Mouse (Mus musculus) midbrain, embryonic 15.5 days (tissue): Measurements from ENCODE around the gene A4gnt. TPM values are rescaled to one million over a fixed set of nuclear protein-coding genes. Genes with fewer than 3 reads are reported as not detected.

Experiments
- ATAC-seq: fragments of 200-750 bp; cut with Nextera tagmentation; replicated peaks from 2 replicates; pipeline ENCODE4 v1.8.0; 2017; ENCODE audit warnings: moderate TSS enrichment
- H3K27ac ChIP-seq: fragments of 300-500 bp; sonication (generic); 2 replicates; pipeline ENCODE4 v1.5.1; 2015; ENCODE audit warnings: mild to moderate bottlenecking, inconsistent platforms
- H3K27me3 ChIP-seq: fragments of 300-500 bp; sonication (generic); replicated peaks from 2 replicates; pipeline ENCODE4 v1.6.1; 2015; ENCODE audit warnings: inconsistent platforms
- H3K36me3 ChIP-seq: fragments of 300-500 bp; sonication (generic); replicated peaks from 2 replicates; pipeline ENCODE4 v1.6.1; 2015; ENCODE audit warnings: inconsistent platforms
- H3K4me1 ChIP-seq: fragments of 300-500 bp; sonication (generic); 2 replicates; pipeline ENCODE4 v1.6.1; 2015; ENCODE audit warnings: inconsistent platforms
- H3K4me2 ChIP-seq: fragments of 300-500 bp; sonication (generic); 2 replicates; pipeline ENCODE4 v1.6.1; 2015; ENCODE audit warnings: inconsistent platforms, mild to moderate bottlenecking, moderate library complexity
- H3K4me3 ChIP-seq: fragments of 300-500 bp; sonication (generic); 2 replicates; pipeline ENCODE4 v1.5.1; 2015; ENCODE audit warnings: mild to moderate bottlenecking, inconsistent platforms
- H3K9ac ChIP-seq: fragments of 300-500 bp; sonication (generic); 2 replicates; pipeline ENCODE4 v1.6.1; 2015; ENCODE audit warnings: mild to moderate bottlenecking, inconsistent platforms
- H3K9me3 ChIP-seq: fragments of 300-500 bp; sonication (generic); 2 replicates; pipeline ENCODE4 v1.6.1; 2016; ENCODE audit warnings: inconsistent platforms
- WGBS: fragments of 180-500 bp; shearing (Covaris S2); methylation state at CpG from one replicate; pipeline ENCODE4 v1.1.7; 2015; ENCODE audit warnings: mixed read lengths; 5-methylcytosine and 5-hydroxymethylcytosine counted together
- polyA plus RNA-seq: library from polyadenylated mRNA; unstranded; fragments of >200 nt; fragmentation: Nextera tagmentation; extraction: Ambion mirVana; gene quantifications from 2 replicates; pipeline ENCODE4 v1.2.1, GENCODE M21; 2015

Gene A4gnt
- polyA plus RNA-seq, 1 experiment from 2014 or later: not detected

GRCm38 (mm10) chr9:99620196-99620595 lies 7.9 kb downstream of the A4gnt start:
- Histone ChIP-seq H3K4me1 (no peaks in the 10 kb centered on the region), H3K4me2 (no peak overlapping the region), H3K27me3 (no peaks in the 10 kb centered on the region), H3K36me3 (no peaks in the 10 kb centered on the region), H3K9ac (no peak overlapping the region), H3K9me3 (no peaks in the 10 kb centered on the region), H3K27ac (no peak overlapping the region), H3K4me3 (no peak overlapping the region)
- 93% methylated on average over 11 of the region's 11 CpGs for WGBS
- no peak for ATAC-seq

- H3K4me1 ChIP-seq: no peaks in the 10 kb centered on the region
- no peaks in the 10 kb centered on the region for H3K27me3 ChIP-seq
- ATAC-seq: no peak
- H3K9ac ChIP-seq: no peak overlapping the region
- no peak overlapping the region for H3K4me2 ChIP-seq
- no peaks in the 10 kb centered on the region for H3K36me3 ChIP-seq
- H3K9me3 ChIP-seq: no peaks in the 10 kb centered on the region
- no peak overlapping the region for H3K4me3 ChIP-seq
- H3K27ac ChIP-seq: no peak overlapping the region
- 69% methylated on average over 1 of the region's 1 CpGs for WGBS
Measured at GRCm38 (mm10) chr9:99622034-99622433, 9.7 kb downstream of the A4gnt start.

GRCm38 (mm10) chr9:99622966-99623365 lies 10.7 kb downstream of the A4gnt start:
- Histone ChIP-seq H3K27ac (no peak overlapping the region), H3K4me3 (no peak overlapping the region), H3K4me1 (no peaks in the 10 kb centered on the region), H3K4me2 (no peak overlapping the region), H3K27me3 (no peaks in the 10 kb centered on the region), H3K9me3 (no peaks in the 10 kb centered on the region), H3K36me3 (no peaks in the 10 kb centered on the region), H3K9ac (no peak overlapping the region)
- no peak for ATAC-seq
- 61% methylated on average over 2 of the region's 2 CpGs for WGBS

- peaks cover 8% of the 10 kb centered on the region for H3K4me1 ChIP-seq
- H3K4me2 ChIP-seq: no peak overlapping the region
- no peak for ATAC-seq
- 83% methylated on average over 6 of the region's 6 CpGs for WGBS
- no peak overlapping the region for H3K9ac ChIP-seq
- H3K9me3 ChIP-seq: no peaks in the 10 kb centered on the region
- H3K27me3 ChIP-seq: no peaks in the 10 kb centered on the region
- H3K27ac ChIP-seq: no peak overlapping the region
- H3K4me3 ChIP-seq: no peak overlapping the region
- no peaks in the 10 kb centered on the region for H3K36me3 ChIP-seq
Measured at GRCm38 (mm10) chr9:99624117-99624516, 11.8 kb downstream of the A4gnt start.

GRCm38 (mm10) chr9:99628581-99628980 lies 16.3 kb downstream of the A4gnt start:
- no peaks in the 10 kb centered on the region for H3K9me3 ChIP-seq
- no peak for ATAC-seq
- WGBS: 59% methylated on average over 4 of the region's 4 CpGs
- H3K36me3 ChIP-seq: no peaks in the 10 kb centered on the region
- 0 out of 2 replicates have a peak overlapping the region, but pooled peaks have one; percentile 79 for H3K27ac ChIP-seq
- H3K4me2 ChIP-seq: peak overlapping the region; percentile 93
- H3K27me3 ChIP-seq: no peaks in the 10 kb centered on the region
- H3K4me1 ChIP-seq: peaks cover 34% of the 10 kb centered on the region
- peak overlapping the region; percentile 54 for H3K4me3 ChIP-seq
- H3K9ac ChIP-seq: no peak overlapping the region

GRCm38 (mm10) chr9:99629281-99630011 lies 17.1 kb downstream of the A4gnt start, which contains the start of gene Dzip1l:
Gene Dzip1l, plus strand, starts transcription at chr9:99629496.
- peak; percentile 93 for ATAC-seq
- Histone ChIP-seq H3K9me3 (no peaks in the 10 kb centered on the region), H3K9ac (peak within 1 kb of the TSS; percentile 79)

GRCm38 (mm10) chr9:99630071-99630470 lies 17.8 kb downstream of the A4gnt start:
- H3K9ac ChIP-seq: peak overlapping the region; percentile 79
- peak; percentile 22 for ATAC-seq
- H3K27ac ChIP-seq: peak overlapping the region; percentile 79
- H3K9me3 ChIP-seq: no peaks in the 10 kb centered on the region
- H3K27me3 ChIP-seq: no peaks in the 10 kb centered on the region
- H3K4me3 ChIP-seq: peak overlapping the region; percentile 54
- peaks cover 34% of the 10 kb centered on the region for H3K4me1 ChIP-seq
- H3K36me3 ChIP-seq: no peaks in the 10 kb centered on the region
- H3K4me2 ChIP-seq: peak overlapping the region; percentile 93
- WGBS: 1% methylated on average over 11 of the region's 11 CpGs

More at GRCm38 (mm10) chr9:99629281-99630011, 17.1 kb downstream of the A4gnt start, which contains the start of gene Dzip1l:
- H3K27me3 ChIP-seq: no peaks in the 10 kb centered on the region
- H3K4me1 ChIP-seq: peaks cover 34% of the 10 kb centered on the region
- H3K27ac ChIP-seq: peak within 1 kb of the TSS; percentile 79
- H3K4me3 ChIP-seq: peak within 1 kb of the TSS; percentile 54
- H3K4me2 ChIP-seq: peak within 1 kb of the TSS; percentile 93
- no peaks in the 10 kb centered on the region for H3K36me3 ChIP-seq
- WGBS: under 1% methylated on average over 44 of the region's 44 CpGs

GRCm38 (mm10) chr9:99630528-99631125 lies 18.3 kb downstream of the A4gnt start:
- H3K4me1 ChIP-seq: peaks cover 34% of the 10 kb centered on the region
- H3K27ac ChIP-seq: no peak overlapping the region
- no peaks in the 10 kb centered on the region for H3K36me3 ChIP-seq
- H3K4me3 ChIP-seq: peak overlapping the region; percentile 54
- no peak for ATAC-seq
- peak overlapping the region; percentile 79; the same call in 1 of the 2 replicates for H3K9ac ChIP-seq
- H3K4me2 ChIP-seq: peak overlapping the region; percentile 93
- no peaks in the 10 kb centered on the region for H3K9me3 ChIP-seq
- 46% methylated on average over 9 of the region's 9 CpGs for WGBS
- no peaks in the 10 kb centered on the region for H3K27me3 ChIP-seq

- ATAC-seq: no peak
- no peaks in the 10 kb centered on the region for H3K9me3 ChIP-seq
- peak overlapping the region; percentile 27 for H3K4me2 ChIP-seq
- no peak overlapping the region for H3K9ac ChIP-seq
- no peak overlapping the region for H3K4me3 ChIP-seq
- no peaks in the 10 kb centered on the region for H3K27me3 ChIP-seq
- H3K4me1 ChIP-seq: peaks cover 34% of the 10 kb centered on the region
- H3K36me3 ChIP-seq: no peaks in the 10 kb centered on the region
- 0 out of 2 replicates have a peak overlapping the region, but pooled peaks have one; percentile 22 for H3K27ac ChIP-seq
- WGBS: 25% methylated on average over 2 of the region's 2 CpGs
Measured at GRCm38 (mm10) chr9:99631781-99632180, 19.5 kb downstream of the A4gnt start.

GRCm38 (mm10) chr9:99632264-99632663 lies 20.0 kb downstream of the A4gnt start:
- no peak for ATAC-seq
- H3K27ac ChIP-seq: peak overlapping the region; percentile 34; the same call in 1 of the 2 replicates
- H3K4me2 ChIP-seq: peak overlapping the region; percentile 27

GRCm38 (mm10) chr9:99636776-99637175 lies 24.5 kb downstream of the A4gnt start:
- H3K4me1 ChIP-seq: peaks cover 9% of the 10 kb centered on the region; the same call in 1 of the 2 replicates
- H3K9me3 ChIP-seq: no peaks in the 10 kb centered on the region
- no peak overlapping the region for H3K9ac ChIP-seq
- H3K27me3 ChIP-seq: no peaks in the 10 kb centered on the region
- H3K27ac ChIP-seq: no peak overlapping the region
- H3K36me3 ChIP-seq: no peaks in the 10 kb centered on the region
- no peak overlapping the region for H3K4me2 ChIP-seq
- no peak overlapping the region for H3K4me3 ChIP-seq
- ATAC-seq: peak; percentile 69; the same call in 1 of the 2 replicates
- 81% methylated on average over 1 of the region's 1 CpGs for WGBS

More at GRCm38 (mm10) chr9:99632264-99632663, 20.0 kb downstream of the A4gnt start:
- H3K9ac ChIP-seq: no peak overlapping the region
- 29% methylated on average over 8 of the region's 8 CpGs for WGBS
- H3K4me3 ChIP-seq: no peak overlapping the region
- H3K27me3 ChIP-seq: no peaks in the 10 kb centered on the region
- peaks cover 34% of the 10 kb centered on the region for H3K4me1 ChIP-seq
- no peaks in the 10 kb centered on the region for H3K36me3 ChIP-seq
- H3K9me3 ChIP-seq: no peaks in the 10 kb centered on the region

GRCm38 (mm10) chr9:99637227-99637626 lies 24.9 kb downstream of the A4gnt start:
- peak; percentile 33; the same call in 1 of the 2 replicates for ATAC-seq
- no peak overlapping the region for H3K4me2 ChIP-seq
- no peak overlapping the region for H3K9ac ChIP-seq
- peaks cover 6% of the 10 kb centered on the region; the same call in 1 of the 2 replicates for H3K4me1 ChIP-seq
- H3K9me3 ChIP-seq: no peaks in the 10 kb centered on the region
- no peak overlapping the region for H3K27ac ChIP-seq
- H3K4me3 ChIP-seq: no peak overlapping the region
- H3K27me3 ChIP-seq: no peaks in the 10 kb centered on the region
- 97% methylated on average over 17 of the region's 17 CpGs for WGBS
- no peaks in the 10 kb centered on the region for H3K36me3 ChIP-seq
